Mouse (Mus musculus): ENCODE data around the gene Ifi47. TPM values are rescaled to one million over a fixed set of nuclear protein-coding genes. Genes with fewer than 3 reads are reported as not detected.
"Not testable (repeated sequence)": the region's sequence is repeated elsewhere in the genome, so short reads cannot be mapped to it uniquely, and the experiment has no call there.

Ifi47 gene
- 18.2 and 26.2 TPM in 2 replicates for polyA plus RNA-seq (2011; ENCODE audit: insufficient read depth, insufficient read length, low replicate concordance, missing spikeins)

DNA sequence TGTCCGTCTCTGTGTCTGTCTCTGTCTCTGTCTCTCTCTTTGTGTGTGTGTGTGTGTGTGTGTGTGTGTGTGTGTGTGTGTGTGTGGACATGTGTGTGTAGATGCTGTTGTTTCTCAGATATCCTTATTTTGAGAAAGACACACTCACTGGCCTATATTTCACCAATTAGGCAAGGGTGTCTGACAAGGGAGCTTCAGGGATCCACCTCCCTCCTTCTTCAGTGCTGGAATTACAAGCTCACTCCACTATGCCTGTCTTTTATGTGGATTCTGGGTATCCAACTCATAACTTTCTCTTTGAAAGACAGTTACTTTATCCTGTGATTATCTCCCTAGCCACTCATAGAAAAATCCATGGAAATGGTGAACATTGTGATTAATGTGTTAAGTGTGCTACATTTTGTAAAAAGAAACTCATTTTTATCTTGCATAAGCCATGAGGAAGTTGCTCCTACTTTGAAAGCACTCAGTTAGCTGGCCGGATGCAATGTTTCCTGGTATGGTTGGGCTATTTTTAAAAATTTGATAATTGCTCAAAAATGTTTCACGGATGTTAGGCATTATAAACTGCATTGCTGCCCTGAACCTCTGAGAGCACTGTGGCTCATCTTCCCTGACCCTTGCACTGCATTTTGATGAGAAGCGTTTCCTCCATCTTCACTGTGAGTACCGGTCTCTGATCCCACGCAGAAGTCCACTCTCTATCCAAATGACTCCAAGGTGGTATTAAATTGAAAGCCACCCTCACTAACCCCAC lies at the start of gene Ifi47:
Gene Ifi47, plus strand, starts transcription at position 587 of the 757 bp plus-strand sequence.
- Histone ChIP-seq H3K27ac (ENCODE audit: control insufficient read depth, insufficient read depth, low read depth, low read length, poor library complexity) (peak within 1 kb of the TSS; percentile 55; the same call in 1 of the 2 replicates), H3K4me3 (replicated peaks; ENCODE audit: control insufficient read depth, low read depth, low read length) (peak within 1 kb of the TSS; percentile 55)
- WGBS, result 8% methylated on average over 6 of the region's 6 CpGs
- H3K4me1 ChIP-seq (ENCODE audit: control insufficient read depth, insufficient read depth, low read length), result not testable (repeated sequence)

DNA sequence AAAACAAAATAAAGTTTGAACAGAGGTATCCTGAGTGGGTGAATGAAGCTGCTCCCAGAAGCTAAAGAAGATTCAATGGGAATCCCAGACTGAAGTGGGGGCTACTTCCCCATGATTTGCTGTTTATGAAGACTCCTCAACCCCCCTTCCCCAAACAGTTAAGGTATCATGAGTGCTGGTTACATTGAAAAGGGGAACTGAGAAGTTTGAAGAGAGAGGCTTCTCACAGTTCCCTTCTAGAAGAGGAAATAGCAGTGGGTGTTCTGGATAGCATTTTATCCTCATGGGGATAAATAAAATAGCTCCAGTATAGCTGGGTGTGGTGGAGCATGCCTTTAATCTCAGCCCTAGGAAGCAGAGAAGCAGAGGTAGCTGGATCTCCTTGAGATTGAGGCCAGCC lies 26.3 kb upstream of the Ifi47 start:
- not testable (repeated sequence) for H3K4me3 ChIP-seq (replicated peaks; ENCODE audit: control insufficient read depth, low read depth, low read length); H3K4me1 ChIP-seq (ENCODE audit: control insufficient read depth, insufficient read depth, low read length); H3K27ac ChIP-seq (ENCODE audit: control insufficient read depth, insufficient read depth, low read depth, low read length, poor library complexity)

DNA sequence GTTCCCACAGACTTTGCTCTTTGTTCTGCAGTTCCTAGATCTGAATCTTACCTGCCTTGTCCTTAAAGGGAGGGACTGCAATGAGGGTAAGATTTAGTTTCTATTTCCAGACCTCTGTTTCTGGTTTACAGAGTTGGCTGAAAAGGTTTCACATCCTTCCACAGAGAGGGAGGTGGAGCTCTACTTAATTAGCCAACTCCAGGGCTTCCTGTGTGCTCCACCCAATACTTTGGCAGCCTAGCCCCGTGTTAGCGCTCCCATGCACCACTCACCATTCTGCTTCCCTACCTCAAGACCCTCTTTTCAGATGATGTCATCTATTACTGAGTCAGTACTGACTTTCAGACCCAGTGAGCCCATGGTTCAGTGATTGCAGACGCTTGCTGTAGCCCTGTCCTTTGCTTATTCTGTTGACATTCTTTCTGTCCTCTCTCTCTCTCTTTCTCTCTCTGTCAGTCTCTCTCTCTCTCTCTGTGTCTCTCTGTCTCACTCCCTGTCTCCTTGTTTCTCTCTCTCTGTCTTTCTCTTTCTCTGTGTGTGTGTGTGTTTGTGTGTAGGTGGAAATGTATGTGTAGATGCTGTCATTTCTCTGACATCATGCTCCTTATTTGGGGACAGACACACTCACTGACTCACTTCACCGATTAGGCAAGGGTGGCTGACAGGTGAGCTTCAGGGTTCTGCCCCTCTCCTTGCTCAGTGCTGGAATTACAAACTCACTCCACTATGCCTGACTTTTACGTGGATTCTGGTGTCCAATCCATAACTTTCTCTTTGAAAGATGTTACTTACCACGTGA lies 25.1 kb upstream of the Ifi47 start, which contains the start of gene 9930111J21Rik2:
Gene 9930111J21Rik2, minus strand, starts transcription at position 150 of the 799 bp plus-strand sequence.
- H3K4me3 ChIP-seq (replicated peaks; ENCODE audit: control insufficient read depth, low read depth, low read length); H3K4me1 ChIP-seq (ENCODE audit: control insufficient read depth, insufficient read depth, low read length); H3K27ac ChIP-seq (ENCODE audit: control insufficient read depth, insufficient read depth, low read depth, low read length, poor library complexity): not testable (repeated sequence)
- 8% methylated on average over 1 of the region's 6 CpGs for WGBS

DNA sequence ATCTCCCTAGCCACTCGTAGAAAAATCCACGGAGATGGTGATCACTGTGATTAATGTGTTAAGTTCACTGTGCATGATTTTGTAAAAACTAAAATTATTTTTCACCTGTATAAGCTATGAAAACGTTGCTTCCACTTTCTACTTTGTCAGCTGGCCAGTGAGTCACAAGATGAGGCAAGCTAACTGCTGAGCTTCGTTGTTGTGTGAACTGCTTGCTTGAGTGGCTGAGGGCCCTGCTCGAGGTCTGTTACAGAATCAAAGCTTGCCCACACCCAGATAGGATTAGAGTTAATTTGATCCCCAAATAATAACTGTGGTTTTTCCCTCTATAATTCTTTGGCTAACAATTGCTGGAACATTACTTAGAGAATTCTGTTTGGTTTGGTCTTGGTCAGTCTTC lies 24.5 kb upstream of the Ifi47 start:
- not testable (repeated sequence) for H3K27ac ChIP-seq (ENCODE audit: control insufficient read depth, insufficient read depth, low read depth, low read length, poor library complexity); H3K4me3 ChIP-seq (replicated peaks; ENCODE audit: control insufficient read depth, low read depth, low read length); H3K4me1 ChIP-seq (ENCODE audit: control insufficient read depth, insufficient read depth, low read length)
- WGBS, result no CpG with 5 or more reads among the region's 5 CpGs

DNA sequence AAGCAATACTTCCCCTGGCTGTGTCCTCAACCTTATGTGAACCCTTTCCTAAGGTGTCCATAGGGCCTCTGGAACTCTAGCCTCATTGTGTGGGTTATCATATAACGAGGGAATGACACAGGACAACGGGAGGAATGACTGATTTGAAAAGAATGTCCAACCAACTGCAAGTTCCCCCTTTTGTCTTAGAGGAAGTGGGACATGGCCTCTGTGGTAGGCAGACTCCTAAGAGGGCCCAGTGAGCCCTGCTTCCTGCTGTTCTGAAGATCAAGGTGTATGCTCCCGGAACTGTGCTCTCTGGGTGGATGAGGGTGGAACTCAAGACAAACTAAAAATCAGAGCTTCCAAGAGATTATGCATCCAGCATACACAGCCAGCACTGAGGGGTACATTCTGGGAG lies 16.3 kb upstream of the Ifi47 start:
- 0% methylated on average over 2 of the region's 3 CpGs for WGBS
- not testable (repeated sequence) for H3K4me3 ChIP-seq (replicated peaks; ENCODE audit: control insufficient read depth, low read depth, low read length); H3K4me1 ChIP-seq (ENCODE audit: control insufficient read depth, insufficient read depth, low read length); H3K27ac ChIP-seq (ENCODE audit: control insufficient read depth, insufficient read depth, low read depth, low read length, poor library complexity)

DNA sequence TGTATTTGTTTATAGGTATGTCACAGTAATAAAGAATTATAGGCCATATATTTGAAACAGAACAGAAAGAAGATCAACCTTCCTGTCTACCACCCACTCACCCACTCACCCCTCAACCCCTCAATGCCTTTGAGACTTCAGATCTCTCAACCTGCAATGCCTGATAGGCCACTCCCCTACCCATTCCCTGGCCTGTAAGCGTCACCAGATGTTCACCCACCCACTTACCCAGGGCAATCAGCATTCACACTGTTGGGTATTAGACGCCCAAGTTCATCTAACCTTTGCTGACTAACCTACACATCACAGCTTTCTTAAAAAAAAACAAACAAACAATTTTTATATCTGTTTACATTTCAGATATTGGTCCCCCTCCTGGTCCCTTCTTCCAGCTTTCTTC lies 14.5 kb upstream of the Ifi47 start:
- not testable (repeated sequence) for H3K4me3 ChIP-seq (replicated peaks; ENCODE audit: control insufficient read depth, low read depth, low read length); H3K27ac ChIP-seq (ENCODE audit: control insufficient read depth, insufficient read depth, low read depth, low read length, poor library complexity); H3K4me1 ChIP-seq (ENCODE audit: control insufficient read depth, insufficient read depth, low read length)
- 10% methylated on average over 2 of the region's 2 CpGs for WGBS

DNA sequence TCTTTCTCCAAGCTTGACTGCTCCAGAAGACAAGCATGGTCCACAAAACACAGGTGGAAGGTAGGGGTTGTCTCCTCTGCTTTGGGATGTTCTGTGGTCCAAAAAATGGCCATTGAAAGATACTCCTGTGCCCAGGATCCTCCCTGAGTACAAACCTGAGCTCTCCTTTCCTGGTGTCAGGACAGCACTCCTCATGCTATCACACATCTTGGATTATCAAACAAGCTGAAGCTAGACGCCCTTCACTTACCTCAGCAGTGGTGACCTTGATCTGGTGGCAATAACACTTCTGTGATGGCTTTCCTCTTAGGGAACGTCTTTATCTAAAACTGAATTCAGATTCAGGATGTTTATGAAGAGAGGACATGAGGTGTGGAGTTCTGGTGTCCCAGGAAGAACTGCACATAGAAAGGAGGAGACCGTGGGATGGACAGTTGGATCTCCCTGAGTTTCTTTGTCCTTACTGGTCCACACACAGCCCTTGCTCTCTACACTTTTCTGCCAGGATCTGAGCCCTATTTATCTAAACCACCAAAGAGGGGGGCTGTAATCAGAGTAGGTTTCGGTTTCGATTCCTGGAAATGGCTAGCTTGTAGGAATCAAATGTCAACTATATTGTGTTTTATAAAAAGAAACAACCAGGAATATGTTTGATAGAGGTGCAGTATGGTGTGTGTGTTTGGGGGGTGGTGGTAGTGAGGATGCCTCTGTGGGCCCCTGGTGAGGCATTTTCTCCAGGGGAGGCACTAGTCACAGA lies 12.5 kb upstream of the Ifi47 start, which contains the start of gene Tgtp2:
Gene Tgtp2, minus strand, starts transcription at position 494 of the 757 bp plus-strand sequence.
- H3K4me1 ChIP-seq (ENCODE audit: control insufficient read depth, insufficient read depth, low read length); H3K27ac ChIP-seq (ENCODE audit: control insufficient read depth, insufficient read depth, low read depth, low read length, poor library complexity); H3K4me3 ChIP-seq (replicated peaks; ENCODE audit: control insufficient read depth, low read depth, low read length): not testable (repeated sequence)
- 3% methylated on average over 5 of the region's 5 CpGs for WGBS

DNA sequence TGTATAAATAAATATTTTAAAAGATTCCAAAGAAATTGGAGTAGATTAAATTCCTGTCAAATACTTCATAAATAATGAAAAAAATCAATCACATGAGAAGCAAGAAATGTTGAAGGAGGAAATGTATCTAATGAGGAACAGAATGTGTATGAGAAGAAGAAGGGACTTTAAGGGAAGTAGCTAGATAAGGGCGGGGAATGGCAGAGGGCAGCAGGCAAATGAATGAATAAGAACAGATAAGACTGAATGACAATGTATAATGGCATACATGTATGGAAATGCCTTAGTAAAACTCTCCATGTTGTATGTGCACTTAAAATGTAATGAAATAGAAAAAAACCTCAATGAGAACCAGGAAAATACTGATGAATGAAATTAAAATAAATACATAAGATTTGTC lies 8.0 kb upstream of the Ifi47 start:
- no peak for TF ChIP-seq POLR2A (IDR thresholded peaks at IDR 0.05; ENCODE audit: borderline replicate concordance, control insufficient read depth, low read depth, low read length)
- no peak for TF ChIP-seq CTCF (IDR thresholded peaks at IDR 0.05; ENCODE audit: control insufficient read depth, insufficient read depth, low read length)
- 37% methylated on average over 1 of the region's 1 CpGs for WGBS
- Histone ChIP-seq H3K27ac (ENCODE audit: control insufficient read depth, insufficient read depth, low read depth, low read length, poor library complexity) (no peak overlapping the region), H3K4me3 (replicated peaks; ENCODE audit: control insufficient read depth, low read depth, low read length) (no peak overlapping the region), H3K4me1 (ENCODE audit: control insufficient read depth, insufficient read depth, low read length) (no peaks in the 10 kb centered on the region; the same call in 1 of the 2 replicates)

DNA sequence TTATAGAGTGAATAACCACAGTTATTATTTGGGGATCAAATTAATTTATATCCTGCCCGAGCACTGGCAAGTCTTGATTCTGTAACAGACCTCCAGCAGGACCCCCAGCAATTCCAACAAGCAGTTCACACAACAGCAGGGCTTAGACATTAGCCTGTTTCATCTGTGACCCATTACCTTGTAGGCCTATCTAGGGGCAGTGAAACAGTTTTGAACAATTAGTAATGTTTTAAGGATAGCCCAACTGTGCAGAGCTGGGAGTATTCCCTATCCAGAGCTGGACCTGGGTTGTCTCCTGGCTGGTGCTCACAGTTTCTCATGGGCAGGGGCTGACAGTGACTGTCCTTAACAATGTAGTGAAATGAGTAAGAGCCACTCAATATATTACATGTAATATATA lies 625 bp downstream of the Ifi47 start:
- H3K27ac ChIP-seq (ENCODE audit: control insufficient read depth, insufficient read depth, low read depth, low read length, poor library complexity), result no peak overlapping the region

More for the DNA sequence above, 625 bp downstream of the Ifi47 start:
- Histone ChIP-seq H3K4me3 (replicated peaks; ENCODE audit: control insufficient read depth, low read depth, low read length) (no peak overlapping the region), H3K4me1 (ENCODE audit: control insufficient read depth, insufficient read depth, low read length) (peaks cover 5% of the 10 kb centered on the region)
- 5% methylated on average over 1 of the region's 1 CpGs for WGBS
- no peak for TF ChIP-seq CTCF (IDR thresholded peaks at IDR 0.05; ENCODE audit: control insufficient read depth, insufficient read depth, low read length)
- no peak for TF ChIP-seq POLR2A (IDR thresholded peaks at IDR 0.05; ENCODE audit: borderline replicate concordance, control insufficient read depth, low read depth, low read length)
